Mouse (Mus musculus): ENCODE measurements around the gene Ilf2. TPM values are rescaled to one million over a fixed set of nuclear protein-coding genes. Genes with fewer than 3 reads are reported as not detected.

Gene Ilf2
- polyA plus RNA-seq, 1 experiment = 98.7 TPM

DNA sequence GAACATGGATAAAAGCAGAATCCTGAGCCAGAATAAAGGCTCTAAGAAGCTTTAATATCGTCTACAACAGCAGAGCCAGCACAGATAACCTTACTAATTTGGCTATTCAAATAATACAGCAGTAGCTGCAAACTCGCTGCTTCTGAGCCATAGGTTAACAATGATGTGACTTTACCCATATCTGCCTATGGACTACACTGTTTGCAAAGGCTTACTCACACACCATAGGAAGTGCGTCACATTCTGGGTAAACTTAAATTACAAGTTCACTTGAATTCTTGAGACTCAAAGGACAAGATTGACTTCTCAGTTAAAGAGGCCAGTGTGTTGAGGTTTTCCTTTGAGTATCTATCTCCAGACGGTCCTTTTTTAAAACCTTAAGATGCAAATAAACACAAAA, 27.5 kb downstream of the Ilf2 start:
- Histone ChIP-seq H3K4me1 (ENCODE audit: control insufficient read depth, insufficient read depth, low read length) (peaks cover 8% of the 10 kb centered on the region; the same call in 1 of the 2 replicates), H3K27me3 (ENCODE audit: control insufficient read depth, insufficient read depth, low read length) (no peaks in the 10 kb centered on the region), H3K27ac (ENCODE audit: insufficient read depth, low read length) (no peak overlapping the region), H3K4me3 (replicated peaks; ENCODE audit: insufficient read depth, low read depth, low read length) (no peak overlapping the region)
- TF ChIP-seq CTCF (IDR thresholded peaks at IDR 0.05; ENCODE audit: borderline replicate concordance, insufficient read depth, low read depth, low read length) (no peak), POLR2A (IDR thresholded peaks at IDR 0.05; ENCODE audit: borderline replicate concordance, insufficient read depth, low read length) (no peak)
- DNase-seq = no peak
- 80% methylated on average over 4 of the region's 4 CpGs for WGBS

DNA sequence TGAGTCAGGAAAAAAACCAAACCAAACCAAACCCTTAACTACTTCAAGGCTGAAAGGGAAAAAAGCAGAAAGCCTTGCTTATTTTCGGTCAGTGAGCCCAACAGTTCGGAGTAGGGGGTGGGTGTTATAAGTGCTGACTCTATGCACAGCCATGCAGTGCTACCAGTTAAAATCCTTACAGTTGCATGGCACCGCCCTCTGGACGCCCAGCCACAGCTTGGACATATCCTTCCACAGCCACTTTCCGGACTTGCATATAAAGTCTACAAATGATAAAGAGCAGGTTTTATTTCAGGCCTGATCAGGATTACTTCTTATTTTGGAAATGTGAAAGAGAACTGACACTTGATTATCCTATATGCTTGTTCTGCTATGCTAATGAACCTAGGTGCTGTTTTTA, 29.3 kb downstream of the Ilf2 start:
- TF ChIP-seq CTCF (IDR thresholded peaks at IDR 0.05; ENCODE audit: borderline replicate concordance, insufficient read depth, low read depth, low read length) (no peak), POLR2A (IDR thresholded peaks at IDR 0.05; ENCODE audit: borderline replicate concordance, insufficient read depth, low read length) (no peak)
- peaks cover 8% of the 10 kb centered on the region; the same call in 1 of the 2 replicates for H3K4me1 ChIP-seq (ENCODE audit: control insufficient read depth, insufficient read depth, low read length)
- 93% methylated on average over 5 of the region's 5 CpGs for WGBS
- H3K4me3 ChIP-seq (replicated peaks; ENCODE audit: insufficient read depth, low read depth, low read length) = no peak overlapping the region
- H3K27ac ChIP-seq (ENCODE audit: insufficient read depth, low read length) = no peak overlapping the region
- DNase-seq = no peak
- no peaks in the 10 kb centered on the region for H3K27me3 ChIP-seq (ENCODE audit: control insufficient read depth, insufficient read depth, low read length)

DNA sequence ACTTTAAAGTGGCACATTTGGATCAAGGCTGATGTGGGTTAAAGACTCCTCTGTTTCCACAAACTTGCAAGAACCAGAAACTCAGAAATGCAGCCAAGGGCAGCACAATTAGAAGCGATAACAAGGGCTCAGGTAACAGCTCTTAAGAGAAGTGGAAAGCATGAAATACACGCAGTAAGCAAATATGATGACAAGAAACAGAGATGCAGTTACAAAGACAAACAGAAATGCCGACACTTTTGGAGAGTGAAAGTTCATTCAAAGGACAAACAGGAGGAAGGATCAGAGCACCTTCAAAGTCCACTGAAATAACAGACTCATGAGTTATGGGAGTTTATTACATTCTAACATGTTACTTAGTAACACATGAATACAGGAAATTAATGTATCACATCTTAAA, 30.4 kb downstream of the Ilf2 start:
- no peak for DNase-seq
- no peak for TF ChIP-seq CTCF (IDR thresholded peaks at IDR 0.05; ENCODE audit: borderline replicate concordance, insufficient read depth, low read depth, low read length)
- TF ChIP-seq POLR2A (IDR thresholded peaks at IDR 0.05; ENCODE audit: borderline replicate concordance, insufficient read depth, low read length) = no peak
- Histone ChIP-seq H3K27me3 (ENCODE audit: control insufficient read depth, insufficient read depth, low read length) (no peaks in the 10 kb centered on the region), H3K27ac (ENCODE audit: insufficient read depth, low read length) (no peak overlapping the region), H3K4me3 (replicated peaks; ENCODE audit: insufficient read depth, low read depth, low read length) (no peak overlapping the region), H3K4me1 (ENCODE audit: control insufficient read depth, insufficient read depth, low read length) (peaks cover 8% of the 10 kb centered on the region; the same call in 1 of the 2 replicates)
- 93% methylated on average over 3 of the region's 3 CpGs for WGBS

DNA sequence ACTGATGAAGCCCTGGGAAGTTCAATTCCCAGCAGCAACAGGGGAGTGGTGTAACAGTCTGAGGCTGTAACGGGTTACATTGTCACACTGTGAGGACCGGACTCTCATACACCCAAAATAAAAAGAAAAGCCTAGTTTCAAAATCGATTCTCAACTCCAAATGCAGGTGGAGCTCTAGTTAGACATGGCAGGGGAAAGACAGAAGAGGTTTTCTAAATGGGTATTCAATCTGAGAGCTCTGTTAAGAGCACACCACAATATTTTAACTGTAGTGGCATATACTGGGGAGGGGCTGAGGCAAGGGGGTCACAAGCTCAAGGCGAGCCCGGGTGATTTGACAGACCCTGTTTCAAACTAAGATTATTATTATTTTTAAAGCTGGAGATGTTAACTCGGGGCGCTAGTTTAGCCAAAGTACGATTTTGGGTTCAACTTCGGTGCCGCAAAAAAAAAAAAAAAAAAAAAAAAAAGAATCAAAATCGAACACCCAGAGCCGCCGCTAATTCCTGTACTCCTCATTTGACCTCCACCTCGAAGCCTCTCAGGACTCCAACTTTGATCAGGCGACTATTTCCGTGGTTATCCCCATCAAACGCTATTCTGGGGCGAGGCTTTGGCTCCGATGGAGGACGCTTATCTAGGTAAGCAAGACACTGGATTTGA, 32.5 kb downstream of the Ilf2 start:
- Histone ChIP-seq H3K27ac (ENCODE audit: insufficient read depth, low read length) (peak overlapping the region; percentile 78), H3K4me1 (ENCODE audit: control insufficient read depth, insufficient read depth, low read length) (peaks cover 4% of the 10 kb centered on the region; the same call in 1 of the 2 replicates), H3K4me3 (replicated peaks; ENCODE audit: insufficient read depth, low read depth, low read length) (peak overlapping the region; percentile 100), H3K27me3 (ENCODE audit: control insufficient read depth, insufficient read depth, low read length) (no peaks in the 10 kb centered on the region)
- DNase-seq = no peak
- TF ChIP-seq POLR2A (IDR thresholded peaks at IDR 0.05; ENCODE audit: borderline replicate concordance, insufficient read depth, low read length) (no peak), CTCF (IDR thresholded peaks at IDR 0.05; ENCODE audit: borderline replicate concordance, insufficient read depth, low read depth, low read length) (no peak)
- under 1% methylated on average over 20 of the region's 20 CpGs for WGBS

DNA sequence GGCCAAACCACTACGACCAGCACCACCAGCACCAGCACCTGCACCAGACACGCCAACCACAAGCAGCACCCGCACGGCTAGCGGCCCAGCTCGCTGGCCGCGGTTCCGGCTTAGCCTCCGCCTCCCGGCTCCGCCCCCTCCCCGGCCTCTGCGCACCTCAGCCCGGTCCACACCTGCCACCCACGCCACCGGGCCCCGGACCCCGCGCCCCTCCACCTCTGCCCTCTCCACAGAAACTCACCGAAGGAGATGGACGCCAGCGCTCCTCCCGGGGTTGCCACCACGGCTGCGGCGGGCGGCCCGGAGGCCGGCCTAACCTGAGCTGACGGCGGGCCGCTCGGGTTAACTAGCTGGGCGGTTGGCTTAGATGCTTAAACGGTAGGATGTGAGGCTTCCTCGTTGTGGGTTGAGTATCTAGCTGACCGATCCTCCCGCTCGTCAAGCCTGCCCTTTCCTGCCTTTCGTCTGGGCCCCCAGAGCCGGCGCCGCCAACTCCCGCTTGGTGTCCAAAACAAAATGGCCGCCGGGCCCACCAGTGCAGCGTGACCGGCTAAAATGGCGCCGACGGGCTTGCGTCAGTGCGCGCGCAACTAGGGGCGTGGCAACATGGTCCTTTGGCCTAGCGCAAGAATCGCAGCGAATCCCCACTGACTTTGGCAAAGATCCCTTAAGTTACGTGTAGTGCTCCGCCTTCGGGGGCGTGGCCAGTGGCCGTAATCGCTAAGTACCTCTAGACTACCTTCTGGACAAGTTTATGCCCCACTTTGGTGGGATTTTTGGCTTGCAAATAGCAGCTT, 33.2 kb downstream of the Ilf2 start, which contains the start of gene Chtop:
Gene Chtop (minus strand): TSS at position 549 of the 797 bp plus-strand sequence.
- Histone ChIP-seq H3K4me3 (replicated peaks; ENCODE audit: insufficient read depth, low read depth, low read length) (peak within 1 kb of the TSS; percentile 100), H3K4me1 (ENCODE audit: control insufficient read depth, insufficient read depth, low read length) (0 out of 2 replicates have a peak, but pooled peaks cover 2% of the 10 kb centered on the region), H3K27me3 (ENCODE audit: control insufficient read depth, insufficient read depth, low read length) (no peaks in the 10 kb centered on the region), H3K27ac (ENCODE audit: insufficient read depth, low read length) (peak within 1 kb of the TSS; percentile 78)
- peak; percentile 27; the same call in 1 of the 2 replicates for TF ChIP-seq POLR2A (IDR thresholded peaks at IDR 0.05; ENCODE audit: borderline replicate concordance, insufficient read depth, low read length)
- TF ChIP-seq CTCF (IDR thresholded peaks at IDR 0.05; ENCODE audit: borderline replicate concordance, insufficient read depth, low read depth, low read length) = no peak
- DNase-seq = peak; percentile 99
- under 1% methylated on average over 66 of the region's 66 CpGs for WGBS

DNA sequence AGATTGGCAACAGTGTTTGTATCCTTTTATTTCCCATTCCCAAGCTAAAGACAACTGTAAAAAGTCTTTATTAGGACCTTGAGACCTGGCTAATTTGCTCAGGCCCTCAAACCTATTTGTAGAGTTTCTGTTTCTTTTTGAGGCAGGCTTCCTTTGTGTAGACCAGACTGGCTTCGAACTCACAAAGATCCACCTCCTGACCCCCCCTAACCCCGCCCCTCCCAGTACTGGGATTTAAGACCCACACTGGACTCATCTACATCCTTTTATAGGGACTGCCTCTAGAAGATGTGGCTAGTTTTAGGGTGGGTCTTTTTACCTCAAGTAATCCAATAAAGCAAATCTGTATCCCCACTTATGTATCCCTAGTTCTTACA, 33.8 kb downstream of the Ilf2 start:
- peak overlapping the region; percentile 100 for H3K4me3 ChIP-seq (replicated peaks; ENCODE audit: insufficient read depth, low read depth, low read length)
- no peaks in the 10 kb centered on the region for H3K27me3 ChIP-seq (ENCODE audit: control insufficient read depth, insufficient read depth, low read length)
- WGBS = 27% methylated on average over 2 of the region's 2 CpGs
- TF ChIP-seq CTCF (IDR thresholded peaks at IDR 0.05; ENCODE audit: borderline replicate concordance, insufficient read depth, low read depth, low read length) = no peak
- TF ChIP-seq POLR2A (IDR thresholded peaks at IDR 0.05; ENCODE audit: borderline replicate concordance, insufficient read depth, low read length) = no peak
- H3K27ac ChIP-seq (ENCODE audit: insufficient read depth, low read length) = no peak overlapping the region
- 0 out of 2 replicates have a peak, but pooled peaks cover 2% of the 10 kb centered on the region for H3K4me1 ChIP-seq (ENCODE audit: control insufficient read depth, insufficient read depth, low read length)
- DNase-seq = no peak

DNA sequence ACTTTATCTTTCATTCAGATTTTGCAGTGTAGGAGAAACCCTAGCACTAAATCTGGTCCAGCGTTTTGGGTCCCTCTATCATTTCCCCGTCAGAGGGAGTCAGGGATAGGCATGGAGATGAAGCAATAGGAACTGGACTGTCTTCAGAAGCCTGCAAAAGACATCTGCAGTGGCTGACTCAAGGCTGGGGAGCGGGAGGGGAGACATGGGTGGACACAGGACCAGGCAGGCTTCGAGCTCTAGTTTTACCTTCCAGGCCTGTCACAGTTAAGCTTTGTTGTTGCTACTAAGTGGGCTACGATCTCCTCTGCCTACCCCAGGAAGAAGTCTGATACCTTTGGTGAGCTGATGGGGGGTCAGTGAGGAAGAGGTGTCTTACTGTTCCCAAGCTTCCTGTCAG, 36.4 kb downstream of the Ilf2 start:
- H3K4me3 ChIP-seq (replicated peaks; ENCODE audit: insufficient read depth, low read depth, low read length) = no peak overlapping the region
- no peak for TF ChIP-seq POLR2A (IDR thresholded peaks at IDR 0.05; ENCODE audit: borderline replicate concordance, insufficient read depth, low read length)
- no peak for TF ChIP-seq CTCF (IDR thresholded peaks at IDR 0.05; ENCODE audit: borderline replicate concordance, insufficient read depth, low read depth, low read length)

More for the DNA sequence above, 36.4 kb downstream of the Ilf2 start:
- Histone ChIP-seq H3K27me3 (ENCODE audit: control insufficient read depth, insufficient read depth, low read length) (no peaks in the 10 kb centered on the region), H3K4me1 (ENCODE audit: control insufficient read depth, insufficient read depth, low read length) (no peaks in the 10 kb centered on the region), H3K27ac (ENCODE audit: insufficient read depth, low read length) (no peak overlapping the region)
- no peak for DNase-seq
- 90% methylated on average over 5 of the region's 5 CpGs for whole genome bisulfite sequencing
